Mouse (Mus musculus) thymus, adult 2 months (tissue): Measurements from ENCODE around the gene Unc93a2.
"Not testable (repeated sequence)": the region's sequence is repeated elsewhere in the genome, so short reads cannot be mapped to it uniquely, and the experiment has no call there.

Source experiments
- CTCF ChIP-seq: fragments of 200-500 bp; IDR thresholded peaks from 2 replicates; pipeline ENCODE4 v1.5.1; 2012; ENCODE audit warnings: mild to moderate bottlenecking, control low read depth, low read length, moderate library complexity, borderline replicate concordance; ENCODE audit not compliant: control insufficient read depth, poor library complexity, insufficient read depth; ENCODE audit errors: extremely low read depth
- POLR2A ChIP-seq: fragments of 200-500 bp; IDR thresholded peaks from 2 replicates; pipeline ENCODE4 v1.6.1; 2012; ENCODE audit warnings: mild to moderate bottlenecking, low read length, control low read depth, moderate library complexity; ENCODE audit not compliant: control insufficient read depth, poor library complexity, insufficient read depth; ENCODE audit errors: extremely low read depth

DNA sequence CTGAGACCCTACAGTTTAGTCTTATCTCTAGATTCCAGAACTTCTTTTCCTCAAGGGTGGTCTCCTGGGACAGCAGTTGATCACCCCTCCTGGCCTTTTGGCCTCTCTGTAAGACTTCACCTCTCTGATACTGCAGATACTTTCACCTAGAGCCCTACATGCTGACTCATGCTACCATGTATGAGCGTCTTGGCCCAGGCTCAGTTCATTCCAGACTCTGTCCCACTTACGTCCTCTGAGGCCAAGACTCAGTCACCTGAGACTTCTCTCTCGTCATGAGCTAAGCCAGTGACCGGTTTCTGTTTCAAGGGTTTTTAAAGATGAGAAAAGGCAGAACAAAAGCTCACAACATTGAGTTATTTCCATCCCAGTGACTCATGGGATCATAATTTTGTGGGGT lies 48.9 kb upstream of the Unc93a2 start:
- TF ChIP-seq CTCF, POLR2A: not testable (repeated sequence)
